Mouse (Mus musculus): Measurements from ENCODE around the gene H2afj.

H2afj gene

GRCm38 (mm10) chr6:136805409-136805775 is 2.7 kb upstream of the H2afj start:
- DNase-seq (ENCODE audit: low spot score) = no peak

- DNase-seq (ENCODE audit: low spot score) = no peak
Measured at GRCm38 (mm10) chr6:136806819-136807218, 1.2 kb upstream of the H2afj start.

- DNase-seq (ENCODE audit: low spot score) = no peak
Measured at GRCm38 (mm10) chr6:136807395-136808013, 540 bp upstream of the H2afj start.

DNA sequence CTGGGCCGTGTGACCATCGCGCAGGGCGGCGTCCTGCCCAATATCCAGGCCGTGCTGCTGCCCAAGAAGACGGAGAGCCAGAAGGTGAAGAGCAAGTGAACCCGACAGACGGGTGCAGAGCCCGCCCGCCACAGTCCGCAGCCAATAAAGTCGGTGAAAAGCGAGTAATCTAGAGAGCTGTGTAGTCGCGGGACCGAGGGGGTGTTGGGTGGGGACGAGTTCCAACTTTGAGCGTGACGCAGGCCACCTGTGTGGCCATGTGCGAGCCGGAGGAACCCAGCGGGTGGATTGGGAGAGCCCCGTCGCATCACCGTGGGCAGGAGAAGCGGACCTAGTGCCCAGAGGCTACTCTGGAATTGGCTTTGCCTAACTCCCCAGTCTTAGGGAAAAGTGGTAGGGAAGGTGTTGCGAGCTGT is 595 bp downstream of the H2afj start:
- DNase-seq (ENCODE audit: low spot score) = peak; percentile 37

DNA sequence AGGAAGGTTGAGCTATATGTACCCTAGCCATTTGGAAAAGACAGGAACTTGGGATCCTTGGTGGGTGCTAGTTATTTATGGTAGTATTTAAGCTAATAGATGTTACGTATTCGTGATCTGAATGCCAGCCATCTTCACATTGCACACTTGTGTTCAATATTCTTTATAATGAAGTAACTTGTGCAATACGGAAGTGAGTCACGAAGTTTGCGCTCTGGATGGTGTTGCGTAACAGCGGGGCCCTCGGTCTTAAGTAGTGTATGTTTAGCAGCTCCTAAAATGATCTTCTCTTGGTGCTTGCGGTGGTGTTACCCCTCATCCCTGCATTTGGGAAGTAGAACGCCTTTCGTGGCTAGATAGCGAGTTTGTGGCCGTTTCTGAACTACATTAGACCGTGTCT is 1.0 kb downstream of the H2afj start:
- peak; percentile 45 for DNase-seq (ENCODE audit: low spot score)

GRCm38 (mm10) chr6:136809673-136810072 is 1.6 kb downstream of the H2afj start:
- no peak for DNase-seq (ENCODE audit: low spot score)

- DNase-seq (ENCODE audit: low spot score) = no peak
Measured at GRCm38 (mm10) chr6:136811196-136811595, 3.2 kb downstream of the H2afj start.

GRCm38 (mm10) chr6:136813117-136813516 is 5.1 kb downstream of the H2afj start:
- no peak for DNase-seq (ENCODE audit: low spot score)

- no peak for DNase-seq (ENCODE audit: low spot score)
Measured at GRCm38 (mm10) chr6:136815381-136815780, 7.3 kb downstream of the H2afj start.

DNA sequence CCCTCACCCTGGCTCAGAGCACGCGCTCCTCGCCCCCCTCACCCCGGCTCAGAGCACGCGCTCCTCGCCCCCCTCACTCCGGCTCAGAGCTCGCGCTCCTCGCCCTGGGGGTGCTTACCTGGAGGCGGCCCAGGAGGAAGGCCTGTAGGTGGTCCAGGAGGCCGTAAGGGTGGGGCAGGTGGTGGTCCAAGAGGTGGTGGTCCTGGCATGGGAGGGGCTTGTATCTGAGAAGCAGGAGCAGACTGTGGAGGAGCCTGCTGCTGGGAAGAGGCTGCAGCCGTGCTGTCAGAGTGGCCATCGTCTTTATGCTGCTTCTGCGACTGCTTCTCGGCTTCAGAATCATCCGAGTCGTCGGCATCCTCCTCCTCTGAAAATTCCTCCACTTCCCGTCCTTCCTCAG is 8.8 kb downstream of the H2afj start:
- no peak for DNase-seq (ENCODE audit: low spot score)

DNA sequence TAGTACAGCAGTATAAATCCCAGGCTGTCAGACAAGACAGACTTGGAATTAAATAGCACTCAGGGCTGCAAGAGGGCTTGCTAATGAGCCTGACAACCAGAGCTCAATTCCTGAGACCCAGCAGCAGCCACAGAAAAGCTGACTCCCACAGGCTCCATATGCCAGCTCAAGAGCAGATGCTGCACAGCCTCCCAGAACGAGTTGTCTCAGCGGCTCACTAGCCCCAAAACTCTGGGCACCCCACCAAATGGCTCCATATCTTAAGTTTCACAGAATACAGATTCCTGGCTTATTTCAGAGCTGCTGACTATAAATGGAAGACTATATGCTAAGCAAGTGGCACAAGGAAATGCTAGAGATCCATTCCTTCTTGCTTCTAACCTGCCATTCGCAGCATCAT is 9.5 kb downstream of the H2afj start:
- no peak for DNase-seq (ENCODE audit: low spot score)

GRCm38 (mm10) chr6:136820381-136820780 is 12.3 kb downstream of the H2afj start:
- DNase-seq (ENCODE audit: low spot score) = no peak

GRCm38 (mm10) chr6:136821086-136821485 is 13.0 kb downstream of the H2afj start:
- DNase-seq (ENCODE audit: low spot score) = no peak

DNA sequence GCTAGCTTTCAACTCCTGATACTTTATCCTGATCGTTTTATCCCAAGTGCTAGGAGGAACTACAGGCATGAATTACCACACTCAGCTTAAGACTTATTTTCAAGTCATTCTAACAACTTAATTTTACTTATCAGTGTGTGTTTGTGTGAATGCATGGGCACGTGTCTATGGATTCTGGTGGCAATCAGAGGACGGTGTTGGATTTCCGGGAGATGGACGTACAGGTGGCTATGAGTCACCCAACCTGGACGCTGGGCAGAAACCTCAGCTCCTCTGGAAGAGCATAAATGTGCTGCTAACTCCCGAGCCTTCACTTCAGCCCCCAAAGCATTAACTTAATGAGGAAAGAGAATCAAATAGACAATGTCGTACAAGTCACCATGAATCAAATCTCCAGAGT is 16.9 kb downstream of the H2afj start:
- DNase-seq (ENCODE audit: low spot score) = no peak

DNA sequence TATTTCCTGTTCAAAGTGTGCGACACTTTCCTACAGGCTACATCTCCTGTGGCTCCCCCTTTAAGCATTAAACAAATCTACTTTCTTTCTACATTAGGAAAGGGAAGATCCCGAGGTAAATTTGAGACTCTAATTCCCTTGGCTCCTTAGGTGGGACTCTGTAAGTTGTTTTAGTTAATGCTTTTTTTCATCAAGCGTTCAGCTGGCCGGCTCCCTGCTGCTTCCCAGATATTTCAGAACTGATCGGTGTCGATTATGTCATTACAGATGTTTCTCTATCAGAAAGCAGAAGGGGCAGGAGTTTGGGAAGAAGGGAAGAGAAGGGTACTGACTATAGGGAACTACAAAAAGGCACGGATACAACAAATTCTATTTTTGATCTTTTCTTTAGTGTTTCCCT is 19.1 kb downstream of the H2afj start:
- DNase-seq (ENCODE audit: low spot score) = no peak

GRCm38 (mm10) chr6:136827516-136827880 is 19.5 kb downstream of the H2afj start, which contains the start of gene BC049715:
Gene BC049715, plus strand, starts transcription at chr6:136827626.
- no peak for DNase-seq (ENCODE audit: low spot score)

DNA sequence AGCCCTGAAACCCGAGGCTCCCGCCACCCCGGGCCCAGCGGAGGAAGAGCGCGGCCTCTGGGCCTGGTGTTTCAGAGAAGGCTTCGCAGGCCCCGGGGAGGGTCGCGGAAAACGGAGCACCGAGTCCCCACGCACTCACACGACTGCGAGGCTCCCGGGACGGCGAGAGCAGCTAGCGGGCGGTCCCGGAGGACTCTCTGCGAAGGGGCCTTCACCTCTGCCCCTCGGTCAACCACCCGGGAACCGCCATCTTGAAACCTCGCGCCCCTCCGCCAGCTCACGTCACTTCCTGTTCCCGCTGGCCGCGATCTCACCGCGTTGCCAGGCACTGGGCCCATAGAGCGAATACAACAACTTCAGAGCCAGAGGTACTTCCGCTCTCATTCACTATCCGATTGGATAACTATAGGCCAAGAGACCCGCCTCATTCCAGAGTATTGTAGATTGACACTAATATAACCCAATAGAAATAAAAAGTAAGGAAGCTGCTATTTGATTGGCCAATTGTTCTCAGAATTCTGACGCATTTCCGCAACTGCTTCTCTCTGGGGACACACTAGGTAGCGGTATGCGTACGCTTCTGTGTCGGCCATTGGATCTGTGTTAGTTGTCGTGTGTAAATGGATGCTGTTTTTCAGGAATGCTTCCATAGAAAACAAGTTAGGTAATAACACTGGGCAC is 20.0 kb downstream of the H2afj start, which contains the start of gene Wbp11:
Gene Wbp11, minus strand, starts transcription at position 353 of the 681 bp plus-strand sequence.
- DNase-seq (ENCODE audit: low spot score) = peak; percentile 92

- no peak for DNase-seq (ENCODE audit: low spot score)
Measured at GRCm38 (mm10) chr6:136828681-136829080, 20.6 kb downstream of the H2afj start.

DNA sequence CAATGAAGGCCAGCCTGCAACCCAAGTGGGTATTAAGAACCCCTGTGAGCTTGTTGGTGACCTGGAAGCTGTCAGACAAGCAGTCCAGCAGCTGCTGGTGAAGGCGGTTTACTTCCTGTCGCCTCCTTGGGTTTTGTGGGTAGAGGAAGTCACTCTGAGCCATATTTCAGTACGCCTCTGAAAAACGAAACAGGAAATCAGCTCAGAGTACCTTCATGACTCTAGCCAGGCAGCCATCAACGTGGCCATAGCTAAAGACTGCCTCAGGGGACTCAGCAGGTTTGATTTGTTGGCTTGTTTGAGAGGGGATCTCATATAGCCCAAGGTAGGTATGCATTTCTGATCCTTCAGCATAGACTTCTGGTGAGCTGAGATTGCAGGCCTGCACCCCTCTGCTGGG is 23.7 kb downstream of the H2afj start:
- no peak for DNase-seq (ENCODE audit: low spot score)

- DNase-seq (ENCODE audit: low spot score) = no peak
Measured at GRCm38 (mm10) chr6:136835352-136835751, 27.3 kb downstream of the H2afj start, which contains the start of gene Smco3. Gene Smco3, minus strand, starts transcription at chr6:136835452.

DNA sequence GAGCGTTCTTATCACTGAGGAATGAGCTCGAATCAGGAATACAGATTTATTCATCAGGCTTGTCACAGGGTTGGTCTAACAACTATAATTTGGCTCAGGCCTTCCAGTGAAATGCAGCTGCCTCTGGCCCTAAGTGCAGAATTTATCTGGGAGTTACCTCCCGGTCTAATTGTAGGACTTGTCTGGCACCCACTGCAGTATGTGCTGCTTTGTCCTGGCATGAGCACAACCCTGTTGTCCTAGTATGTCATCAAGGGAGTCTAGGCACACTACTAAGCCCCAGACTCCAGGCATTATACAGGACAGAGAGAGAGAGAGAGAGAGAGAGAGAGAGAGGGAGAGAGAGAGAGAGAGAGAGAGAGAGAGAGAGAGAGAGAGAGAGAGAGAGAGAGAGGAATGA is 29.3 kb downstream of the H2afj start:
- DNase-seq (ENCODE audit: low spot score) = no peak

DNA sequence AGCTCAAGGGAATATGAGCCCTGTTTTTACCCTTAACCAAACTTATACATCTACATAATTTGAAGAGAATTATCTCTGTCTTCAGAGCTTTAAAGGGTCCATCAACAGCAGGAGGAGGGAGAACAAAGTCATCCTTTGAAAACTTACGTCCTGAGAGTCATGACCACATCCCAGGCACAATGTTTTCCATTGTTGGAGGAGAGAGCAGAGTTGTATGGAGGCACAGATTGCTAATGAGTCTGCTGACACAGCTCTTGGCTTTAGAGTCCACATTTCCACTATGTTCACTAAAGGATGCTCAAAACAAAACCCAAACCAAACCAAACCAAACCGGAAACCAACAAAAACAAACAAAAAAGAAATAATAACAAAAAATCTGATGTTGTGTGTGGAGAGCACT is 36.9 kb downstream of the H2afj start:
- DNase-seq (ENCODE audit: low spot score) = no peak

DNA sequence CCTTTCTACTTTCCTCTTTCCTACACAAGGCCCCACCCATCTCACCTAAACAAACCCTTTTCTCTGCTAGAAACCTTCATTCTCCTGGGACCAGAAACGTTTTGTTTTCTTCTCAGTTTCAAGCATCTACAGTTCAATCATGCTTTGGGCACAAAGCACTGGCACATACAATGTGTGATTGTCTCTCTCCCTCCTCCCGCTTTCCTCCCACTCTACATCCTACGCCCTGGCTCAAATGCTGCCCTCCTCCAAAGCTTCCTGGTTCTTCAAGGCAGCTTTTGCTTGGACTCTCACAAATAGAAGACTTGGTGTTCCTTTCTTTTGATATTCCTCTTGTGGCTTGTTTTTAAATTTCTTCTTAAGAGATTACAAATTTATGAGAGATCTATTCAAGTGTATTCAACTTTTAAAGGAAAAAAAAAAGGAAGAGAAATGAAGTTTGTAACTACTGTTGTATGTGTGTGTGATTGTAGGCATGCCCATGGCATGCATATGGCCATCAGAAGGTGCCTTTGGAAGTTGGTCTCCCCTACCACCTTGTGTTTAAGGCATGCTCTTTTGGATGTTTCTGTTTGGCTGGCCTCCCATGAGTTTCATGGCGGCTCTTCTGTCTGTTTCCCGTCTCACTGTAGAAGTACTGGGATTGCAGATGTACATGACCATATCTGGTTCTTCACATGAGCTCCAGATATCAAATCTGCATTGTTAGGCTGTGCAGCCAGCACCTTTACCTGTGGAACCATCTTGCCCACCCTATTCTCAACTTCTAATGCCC is 37.8 kb downstream of the H2afj start:
- DNase-seq (ENCODE audit: low spot score) = no peak
